Mouse (Mus musculus) liver, postnatal 0 days (tissue): ENCODE results near the gene Esrrg.

Experiments used
- CTCF ChIP-seq: sonication (generic); IDR thresholded peaks from 2 replicates; pipeline ENCODE4 v1.5.1; 2016; ENCODE audit warnings: antibody characterized with exemption, low read depth
- EP300 ChIP-seq: IDR thresholded peaks from 2 replicates; pipeline ENCODE4 v1.6.1; 2016; ENCODE audit warnings: antibody characterized with exemption, low read depth, mild to moderate bottlenecking

GRCm38 (mm10) chr1:187899541-187899940 is 290.9 kb downstream of the Esrrg start:
- no peak for TF ChIP-seq CTCF
- no peak for TF ChIP-seq EP300
